Mouse (Mus musculus): ENCODE measurements at regions not wholly inside any gene's neighbourhood (a gene's known extent, or its start where the extent isn't known, plus 50 kb on each side); places are given as distances from the start of the nearest gene placed in this dataset.

DNA sequence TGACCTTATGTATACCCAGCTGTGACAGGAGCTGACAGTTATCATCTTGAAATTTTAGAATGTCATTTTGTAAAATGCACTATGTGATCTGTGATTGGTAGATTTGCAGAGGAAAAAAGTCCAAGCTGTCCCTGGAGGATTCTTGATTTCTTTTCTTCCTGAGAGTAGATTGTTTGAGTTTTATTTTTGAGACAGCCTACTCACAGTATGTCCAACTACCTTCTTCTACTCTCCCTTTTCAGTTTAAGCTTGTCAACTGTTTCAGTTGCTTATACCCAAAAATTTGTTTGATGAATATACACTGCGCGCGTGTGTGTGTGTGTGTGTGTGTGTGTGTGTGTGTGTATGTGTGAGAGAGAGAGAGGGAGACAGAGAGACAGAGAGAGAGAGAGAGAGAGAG lies 346.9 kb downstream of the Phf14 start:
- no peaks in the 10 kb centered on the region for H3K27me3 ChIP-seq (ENCODE audit: control insufficient read depth, insufficient read depth, low read length, poor library complexity, severe bottlenecking)
- DNase-seq (ENCODE audit: low read depth, low spot score), result no peak
- no peaks in the 10 kb centered on the region for H3K36me3 ChIP-seq (ENCODE audit: control insufficient read depth, insufficient read depth, low read length, poor library complexity, severe bottlenecking)

DNA sequence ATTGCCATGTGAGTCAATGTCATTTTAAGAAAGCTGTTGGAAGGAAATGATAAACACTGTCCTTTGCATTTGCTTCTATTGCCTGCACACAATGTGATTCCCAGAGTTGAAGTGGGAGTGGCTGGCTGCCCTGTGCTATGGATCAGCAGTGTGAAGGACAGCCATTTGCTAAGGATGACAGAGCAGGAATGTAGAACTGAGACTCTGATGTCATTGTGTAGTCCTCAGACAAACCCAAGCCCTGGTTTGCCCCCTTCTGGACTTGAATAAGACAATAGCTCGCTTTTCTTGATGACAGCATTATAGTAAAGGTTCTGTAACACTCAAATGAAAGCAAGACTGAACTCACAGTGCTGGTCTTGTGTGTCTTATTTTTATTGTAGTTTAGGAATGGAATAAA lies 347.8 kb downstream of the Phf14 start:
- DNase-seq (ENCODE audit: low read depth, low spot score), result no peak
- Histone ChIP-seq H3K36me3 (ENCODE audit: control insufficient read depth, insufficient read depth, low read length, poor library complexity, severe bottlenecking) (no peaks in the 10 kb centered on the region), H3K27me3 (ENCODE audit: control insufficient read depth, insufficient read depth, low read length, poor library complexity, severe bottlenecking) (no peaks in the 10 kb centered on the region)

DNA sequence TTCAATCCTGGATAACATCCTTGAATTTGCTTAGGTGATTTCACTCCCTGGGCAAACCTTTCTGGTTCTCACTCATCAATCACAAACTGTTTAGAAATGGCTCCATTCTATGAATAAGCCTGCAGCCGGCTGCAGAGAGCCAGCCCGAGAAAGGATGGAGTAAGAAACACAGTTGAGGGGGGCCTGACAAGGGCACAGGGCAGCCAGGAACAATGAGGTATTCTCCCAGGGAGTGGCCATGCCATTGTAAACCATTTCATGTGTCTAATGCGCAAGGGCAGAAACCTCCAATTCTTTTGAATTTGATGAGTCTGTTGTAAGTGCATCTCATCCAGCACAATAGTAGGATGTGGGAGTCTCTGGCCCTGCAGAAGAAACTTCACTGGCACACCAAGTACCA lies 350.7 kb downstream of the Phf14 start:
- no peaks in the 10 kb centered on the region for H3K36me3 ChIP-seq (ENCODE audit: control insufficient read depth, insufficient read depth, low read length, poor library complexity, severe bottlenecking)
- DNase-seq (ENCODE audit: low read depth, low spot score), result no peak
- no peaks in the 10 kb centered on the region for H3K27me3 ChIP-seq (ENCODE audit: control insufficient read depth, insufficient read depth, low read length, poor library complexity, severe bottlenecking)

DNA sequence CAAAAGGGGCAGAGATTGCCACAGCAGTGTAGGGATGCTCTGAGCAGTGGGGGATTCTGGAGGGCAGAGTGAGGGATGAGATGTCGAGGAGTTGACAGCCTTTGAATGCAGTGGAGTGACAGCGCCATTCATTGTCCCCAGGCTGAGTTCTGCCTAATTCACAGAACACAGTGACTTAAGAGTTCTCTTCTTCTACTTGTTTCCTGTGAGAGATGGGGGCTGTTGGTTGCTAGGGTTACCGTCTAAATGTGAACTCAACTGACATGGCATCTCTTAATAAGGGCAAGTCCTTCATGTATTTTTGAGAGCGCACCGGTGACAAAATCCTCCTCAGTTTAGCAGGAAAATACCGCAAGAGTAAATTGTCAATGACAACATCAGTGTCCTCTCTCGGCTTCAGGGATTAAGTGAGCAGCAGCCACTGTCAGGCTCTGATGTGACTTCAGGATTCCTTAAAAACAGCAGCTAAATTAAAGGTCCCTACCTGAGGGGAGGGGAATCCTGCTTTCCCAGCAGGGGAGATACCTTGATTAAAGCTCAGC lies 351.4 kb downstream of the Phf14 start:
- DNase-seq (ENCODE audit: low read depth, low spot score), result no peak

DNA sequence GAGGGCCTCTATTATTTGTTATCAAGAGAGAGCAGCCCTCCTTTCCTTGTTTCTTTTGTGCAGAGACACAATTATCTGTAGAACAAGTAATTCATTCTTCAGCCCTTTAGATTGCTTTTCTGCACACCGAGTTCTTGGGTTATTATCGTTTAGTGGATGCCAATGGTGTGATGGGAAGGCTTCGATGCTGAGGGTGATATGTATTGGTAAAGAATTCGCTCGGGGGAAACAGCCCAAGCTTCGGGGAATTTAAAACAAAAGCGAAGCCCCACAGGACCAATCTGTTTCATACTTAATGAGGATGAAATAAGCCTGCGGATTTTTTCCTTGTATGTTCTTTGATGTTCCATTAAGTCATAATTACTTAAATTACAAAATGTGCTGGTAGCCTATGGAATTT lies 352.0 kb downstream of the Phf14 start:
- H3K27me3 ChIP-seq (ENCODE audit: control insufficient read depth, insufficient read depth, low read length, poor library complexity, severe bottlenecking), result no peaks in the 10 kb centered on the region
- no peaks in the 10 kb centered on the region for H3K36me3 ChIP-seq (ENCODE audit: control insufficient read depth, insufficient read depth, low read length, poor library complexity, severe bottlenecking)
- no peak for DNase-seq (ENCODE audit: low read depth, low spot score)

More for the DNA sequence above, 351.4 kb downstream of the Phf14 start:
- Histone ChIP-seq H3K36me3 (ENCODE audit: control insufficient read depth, insufficient read depth, low read length, poor library complexity, severe bottlenecking) (no peaks in the 10 kb centered on the region), H3K27me3 (ENCODE audit: control insufficient read depth, insufficient read depth, low read length, poor library complexity, severe bottlenecking) (no peaks in the 10 kb centered on the region)

DNA sequence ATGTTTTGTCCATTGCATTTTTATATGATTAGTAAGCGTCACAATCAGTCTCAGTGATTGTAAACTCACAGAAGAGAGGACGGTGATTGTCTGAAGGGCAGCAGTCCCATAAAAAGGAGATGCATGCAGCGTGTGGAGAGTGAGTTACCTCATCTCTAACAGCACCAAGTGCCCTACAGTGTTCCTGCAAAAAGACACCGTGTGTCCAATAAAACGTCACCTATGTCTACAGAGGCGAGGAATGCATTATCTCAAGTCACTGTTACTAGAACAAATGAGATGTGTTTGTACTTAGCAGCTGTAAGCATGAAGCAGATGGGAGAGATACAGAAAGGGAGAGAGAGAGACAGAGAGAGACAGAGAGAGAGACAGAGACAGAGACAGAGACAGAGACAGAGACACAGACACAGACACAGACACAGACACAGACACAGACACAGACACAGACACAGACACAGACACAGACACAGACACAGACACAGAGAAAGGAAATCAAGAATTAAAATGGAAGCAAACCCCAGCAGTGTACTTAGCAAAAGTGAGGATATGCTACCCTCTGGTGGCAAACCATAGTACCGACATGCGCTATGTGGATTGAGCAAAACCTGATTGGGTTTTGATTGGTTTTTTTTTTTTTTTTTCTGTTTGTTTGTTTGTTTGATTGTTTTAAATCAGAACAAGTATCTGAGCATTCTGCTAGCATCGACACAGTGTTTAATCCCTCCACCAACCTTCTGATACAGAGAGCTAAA lies 352.9 kb downstream of the Phf14 start:
- no peaks in the 10 kb centered on the region for H3K27me3 ChIP-seq (ENCODE audit: control insufficient read depth, insufficient read depth, low read length, poor library complexity, severe bottlenecking)
- peak; percentile 64 for DNase-seq (ENCODE audit: low read depth, low spot score)
- no peaks in the 10 kb centered on the region for H3K36me3 ChIP-seq (ENCODE audit: control insufficient read depth, insufficient read depth, low read length, poor library complexity, severe bottlenecking)
